Mouse (Mus musculus): ENCODE measurements around the gene Rpa1. TPM values are rescaled to one million over a fixed set of nuclear protein-coding genes. Genes with fewer than 3 reads are reported as not detected.
A peak's percentile ranks its signal among the peaks of the same experiment; 100 is the strongest.

The Rpa1 gene
- polyA plus RNA-seq, 1 experiment = 76.4 TPM

DNA sequence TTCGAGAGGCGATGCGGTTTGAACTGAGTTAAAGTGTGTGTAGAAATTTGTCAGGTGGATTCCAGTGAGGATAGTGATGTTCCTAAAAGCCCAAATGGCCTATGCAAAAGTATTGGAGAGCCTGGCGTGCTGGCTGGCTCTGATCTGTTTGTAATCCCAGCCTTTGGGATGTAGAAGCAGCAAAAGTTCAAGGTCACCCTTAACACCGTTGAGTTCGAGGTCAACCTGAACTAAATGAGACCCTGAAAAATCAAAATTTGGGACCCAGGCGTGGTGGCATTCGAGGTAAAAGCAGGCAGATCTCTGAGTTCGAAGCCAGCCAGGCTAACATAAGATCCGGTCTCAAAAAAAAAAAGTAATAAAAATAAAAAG is 752 bp upstream of the Rpa1 start:
- Histone ChIP-seq H3K4me3 (ENCODE audit: control insufficient read depth, low read depth, low read length) (peak overlapping the region; percentile 88), H3K27me3 (ENCODE audit: control insufficient read depth, insufficient read depth, low read length) (no peaks in the 10 kb centered on the region)
- no peak for TF ChIP-seq CTCF (IDR thresholded peaks at IDR 0.05; ENCODE audit: control insufficient read depth, insufficient read depth, insufficient replicate concordance, low read depth, low read length)
- TF ChIP-seq POLR2A (IDR thresholded peaks at IDR 0.05; ENCODE audit: control insufficient read depth, low read depth, low read length) = no peak

DNA sequence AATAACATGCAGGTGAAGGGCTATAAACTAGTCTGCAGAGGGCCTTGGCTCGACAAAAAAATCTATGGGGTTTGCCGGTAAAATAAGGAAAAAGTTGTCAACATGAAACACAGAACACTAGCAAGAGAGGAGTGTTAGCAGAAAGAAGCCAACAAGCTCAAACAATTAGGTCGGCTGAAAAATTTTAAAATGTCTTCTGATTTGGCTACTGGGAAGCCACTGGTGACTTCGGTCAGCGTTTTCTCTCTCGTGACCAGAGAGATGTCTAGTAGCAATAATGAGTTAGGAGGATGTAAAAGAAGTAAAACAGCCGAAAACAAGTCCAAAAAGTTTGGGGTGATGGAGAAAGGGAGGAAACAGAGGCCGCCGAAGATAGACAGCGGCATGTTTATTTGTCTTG is 528 bp downstream of the Rpa1 start:
- TF ChIP-seq POLR2A (IDR thresholded peaks at IDR 0.05; ENCODE audit: control insufficient read depth, low read depth, low read length) (no peak), CTCF (IDR thresholded peaks at IDR 0.05; ENCODE audit: control insufficient read depth, insufficient read depth, insufficient replicate concordance, low read depth, low read length) (no peak)
- no peaks in the 10 kb centered on the region for H3K27me3 ChIP-seq (ENCODE audit: control insufficient read depth, insufficient read depth, low read length)
- peak overlapping the region; percentile 88 for H3K4me3 ChIP-seq (ENCODE audit: control insufficient read depth, low read depth, low read length)
- H3K27ac ChIP-seq (ENCODE audit: control insufficient read depth, insufficient read depth, low read depth, low read length) = peak overlapping the region; percentile 61
- peaks cover 5% of the 10 kb centered on the region; the same call in 1 of the 2 replicates for H3K4me1 ChIP-seq (ENCODE audit: control insufficient read depth, insufficient read depth, low read length)
- H3K36me3 ChIP-seq (ENCODE audit: control insufficient read depth, insufficient read depth, low read length) = no peaks in the 10 kb centered on the region

More for the DNA sequence above, 752 bp upstream of the Rpa1 start:
- peaks cover 5% of the 10 kb centered on the region; the same call in 1 of the 2 replicates for H3K4me1 ChIP-seq (ENCODE audit: control insufficient read depth, insufficient read depth, low read length)
- H3K36me3 ChIP-seq (ENCODE audit: control insufficient read depth, insufficient read depth, low read length) = no peaks in the 10 kb centered on the region
- H3K27ac ChIP-seq (ENCODE audit: control insufficient read depth, insufficient read depth, low read depth, low read length) = peak overlapping the region; percentile 86

DNA sequence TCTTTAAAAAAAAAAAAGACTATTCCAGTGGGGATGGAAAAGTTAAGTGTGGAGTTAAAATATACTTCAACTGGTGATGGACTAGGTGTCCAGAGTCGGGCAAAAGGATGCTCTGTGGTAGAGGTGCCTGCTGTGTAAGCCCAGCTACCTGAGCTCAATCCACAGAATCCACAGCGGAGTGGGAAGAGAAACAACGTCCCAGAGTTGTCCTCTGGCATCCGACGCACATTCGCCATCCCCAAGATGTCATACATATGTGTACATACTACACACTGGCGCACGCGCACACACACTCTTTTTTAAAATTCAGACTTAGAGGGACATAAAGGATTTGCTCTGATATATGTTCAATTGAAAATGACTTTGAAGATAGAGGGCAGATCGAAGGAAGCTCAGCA is 937 bp downstream of the Rpa1 start:
- no peaks in the 10 kb centered on the region for H3K36me3 ChIP-seq (ENCODE audit: control insufficient read depth, insufficient read depth, low read length)
- TF ChIP-seq CTCF (IDR thresholded peaks at IDR 0.05; ENCODE audit: control insufficient read depth, insufficient read depth, insufficient replicate concordance, low read depth, low read length) (no peak), POLR2A (IDR thresholded peaks at IDR 0.05; ENCODE audit: control insufficient read depth, low read depth, low read length) (no peak)
- peak overlapping the region; percentile 88 for H3K4me3 ChIP-seq (ENCODE audit: control insufficient read depth, low read depth, low read length)
- no peak overlapping the region for H3K27ac ChIP-seq (ENCODE audit: control insufficient read depth, insufficient read depth, low read depth, low read length)
- peaks cover 5% of the 10 kb centered on the region; the same call in 1 of the 2 replicates for H3K4me1 ChIP-seq (ENCODE audit: control insufficient read depth, insufficient read depth, low read length)
- H3K27me3 ChIP-seq (ENCODE audit: control insufficient read depth, insufficient read depth, low read length) = no peaks in the 10 kb centered on the region

DNA sequence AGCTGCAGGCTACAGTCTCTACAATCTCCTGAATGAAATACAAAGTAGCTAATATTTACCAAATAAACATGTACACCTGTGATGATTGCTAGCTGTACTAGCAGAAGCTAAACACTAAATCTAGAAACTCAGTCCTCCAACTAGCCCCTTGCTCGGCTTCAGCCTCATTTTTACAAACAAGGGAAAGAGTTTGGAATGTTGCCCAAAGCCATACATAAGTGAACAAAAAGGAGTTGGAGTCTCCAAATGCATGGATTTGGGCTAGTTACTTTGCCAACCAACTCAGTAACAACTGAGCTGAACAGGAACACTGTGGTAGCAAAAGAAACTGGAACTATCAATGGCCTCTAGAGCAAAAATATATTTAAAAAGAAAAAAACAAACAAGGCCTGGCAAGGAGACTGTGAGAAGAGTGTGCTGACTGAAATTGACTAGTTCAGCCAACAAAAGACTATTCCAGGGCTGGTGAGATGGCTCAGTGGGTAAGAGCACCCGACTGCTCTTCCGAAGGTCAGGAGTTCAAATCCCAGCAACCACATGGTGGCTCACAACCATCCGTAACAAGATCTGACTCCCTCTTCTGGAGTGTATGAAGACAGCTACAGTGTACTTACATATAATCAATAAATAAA is 1.5 kb downstream of the Rpa1 start:
- TF ChIP-seq CTCF (IDR thresholded peaks at IDR 0.05; ENCODE audit: control insufficient read depth, insufficient read depth, insufficient replicate concordance, low read depth, low read length) (no peak), POLR2A (IDR thresholded peaks at IDR 0.05; ENCODE audit: control insufficient read depth, low read depth, low read length) (no peak)
- H3K4me1 ChIP-seq (ENCODE audit: control insufficient read depth, insufficient read depth, low read length) = peaks cover 5% of the 10 kb centered on the region; the same call in 1 of the 2 replicates
- H3K27ac ChIP-seq (ENCODE audit: control insufficient read depth, insufficient read depth, low read depth, low read length) = no peak overlapping the region
- no peaks in the 10 kb centered on the region for H3K36me3 ChIP-seq (ENCODE audit: control insufficient read depth, insufficient read depth, low read length)
- H3K4me3 ChIP-seq (ENCODE audit: control insufficient read depth, low read depth, low read length) = no peak overlapping the region
- H3K27me3 ChIP-seq (ENCODE audit: control insufficient read depth, insufficient read depth, low read length) = no peaks in the 10 kb centered on the region

DNA sequence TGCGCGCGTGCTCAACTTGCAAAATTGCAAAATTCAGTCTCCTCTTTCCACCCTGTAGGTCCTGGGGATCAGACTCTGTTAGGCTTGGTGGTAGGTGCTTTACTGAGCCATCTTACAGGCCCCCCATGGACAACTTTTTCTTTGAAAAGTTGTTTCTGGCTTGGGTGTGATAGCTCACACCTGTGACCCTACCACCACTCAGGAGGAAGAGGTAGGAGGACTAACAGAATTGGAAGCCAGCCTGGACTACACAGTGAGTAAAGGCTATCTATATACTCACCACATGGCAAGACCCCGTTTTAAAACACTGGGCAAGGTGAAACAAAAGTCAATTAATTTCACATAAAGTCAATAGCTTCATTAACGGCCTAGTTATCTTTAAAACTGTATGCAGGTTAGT is 3.4 kb downstream of the Rpa1 start:
- H3K4me1 ChIP-seq (ENCODE audit: control insufficient read depth, insufficient read depth, low read length) = peaks cover 5% of the 10 kb centered on the region; the same call in 1 of the 2 replicates
- H3K27me3 ChIP-seq (ENCODE audit: control insufficient read depth, insufficient read depth, low read length) = no peaks in the 10 kb centered on the region
- no peak overlapping the region for H3K4me3 ChIP-seq (ENCODE audit: control insufficient read depth, low read depth, low read length)
- TF ChIP-seq CTCF (IDR thresholded peaks at IDR 0.05; ENCODE audit: control insufficient read depth, insufficient read depth, insufficient replicate concordance, low read depth, low read length) = no peak
- no peak for TF ChIP-seq POLR2A (IDR thresholded peaks at IDR 0.05; ENCODE audit: control insufficient read depth, low read depth, low read length)
- peaks cover 5% of the 10 kb centered on the region for H3K36me3 ChIP-seq (ENCODE audit: control insufficient read depth, insufficient read depth, low read length)
- H3K27ac ChIP-seq (ENCODE audit: control insufficient read depth, insufficient read depth, low read depth, low read length) = no peak overlapping the region

DNA sequence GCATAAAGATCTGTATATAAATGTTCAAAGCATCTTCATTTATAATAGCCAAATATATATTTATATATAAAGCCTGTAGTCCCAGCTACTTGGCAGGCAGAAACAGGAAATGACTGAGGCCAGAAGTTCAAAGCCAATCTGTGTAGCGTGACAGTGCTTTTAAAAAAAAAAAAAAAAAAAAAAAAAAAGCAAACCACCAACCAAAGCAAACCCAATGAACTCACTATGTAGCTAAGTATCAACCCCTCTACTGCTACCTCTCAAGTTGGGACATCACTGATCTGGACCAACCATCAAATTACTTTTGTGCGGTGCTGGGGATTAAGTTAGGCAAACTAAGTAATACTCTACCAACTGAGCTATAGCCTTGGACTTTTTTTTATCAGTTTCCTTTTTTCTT is 4.0 kb downstream of the Rpa1 start:
- TF ChIP-seq POLR2A (IDR thresholded peaks at IDR 0.05; ENCODE audit: control insufficient read depth, low read depth, low read length) (no peak), CTCF (IDR thresholded peaks at IDR 0.05; ENCODE audit: control insufficient read depth, insufficient read depth, insufficient replicate concordance, low read depth, low read length) (no peak)
- Histone ChIP-seq H3K4me3 (ENCODE audit: control insufficient read depth, low read depth, low read length) (no peak overlapping the region), H3K4me1 (ENCODE audit: control insufficient read depth, insufficient read depth, low read length) (peaks cover 5% of the 10 kb centered on the region; the same call in 1 of the 2 replicates), H3K36me3 (ENCODE audit: control insufficient read depth, insufficient read depth, low read length) (peaks cover 5% of the 10 kb centered on the region), H3K27me3 (ENCODE audit: control insufficient read depth, insufficient read depth, low read length) (no peaks in the 10 kb centered on the region), H3K27ac (ENCODE audit: control insufficient read depth, insufficient read depth, low read depth, low read length) (no peak overlapping the region)

DNA sequence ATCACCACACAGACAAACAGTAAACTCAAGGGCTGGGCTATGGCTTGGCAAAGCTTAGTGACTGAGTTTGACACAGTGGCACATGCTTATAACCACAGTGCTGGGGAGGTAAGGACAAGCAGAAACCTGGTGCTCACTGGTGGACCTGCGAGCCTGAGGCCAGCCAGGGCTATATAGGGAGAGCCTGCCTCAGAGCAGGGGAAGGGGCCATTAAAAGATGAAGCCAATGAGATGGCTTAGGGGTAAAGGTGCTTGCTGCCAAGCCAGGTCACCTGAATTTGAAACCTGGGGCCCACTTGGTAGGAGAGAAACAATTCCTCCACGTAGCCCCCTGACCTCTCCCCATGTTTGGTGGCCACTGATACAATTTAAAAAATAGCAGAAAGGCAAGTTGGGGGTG is 5.0 kb downstream of the Rpa1 start:
- Histone ChIP-seq H3K27ac (ENCODE audit: control insufficient read depth, insufficient read depth, low read depth, low read length) (no peak overlapping the region), H3K4me3 (ENCODE audit: control insufficient read depth, low read depth, low read length) (no peak overlapping the region), H3K27me3 (ENCODE audit: control insufficient read depth, insufficient read depth, low read length) (no peaks in the 10 kb centered on the region), H3K36me3 (ENCODE audit: control insufficient read depth, insufficient read depth, low read length) (peaks cover 5% of the 10 kb centered on the region), H3K4me1 (ENCODE audit: control insufficient read depth, insufficient read depth, low read length) (peaks cover 2% of the 10 kb centered on the region; the same call in 1 of the 2 replicates)
- TF ChIP-seq CTCF (IDR thresholded peaks at IDR 0.05; ENCODE audit: control insufficient read depth, insufficient read depth, insufficient replicate concordance, low read depth, low read length) (no peak), POLR2A (IDR thresholded peaks at IDR 0.05; ENCODE audit: control insufficient read depth, low read depth, low read length) (no peak)
